Mouse (Mus musculus): ENCODE results near the gene Gm44511. TPM values are rescaled to one million over a fixed set of nuclear protein-coding genes. Genes with fewer than 3 reads are reported as not detected.

Gm44511 gene
- not detected in 2 replicates for polyA plus RNA-seq (2012; rRNA removed)

DNA sequence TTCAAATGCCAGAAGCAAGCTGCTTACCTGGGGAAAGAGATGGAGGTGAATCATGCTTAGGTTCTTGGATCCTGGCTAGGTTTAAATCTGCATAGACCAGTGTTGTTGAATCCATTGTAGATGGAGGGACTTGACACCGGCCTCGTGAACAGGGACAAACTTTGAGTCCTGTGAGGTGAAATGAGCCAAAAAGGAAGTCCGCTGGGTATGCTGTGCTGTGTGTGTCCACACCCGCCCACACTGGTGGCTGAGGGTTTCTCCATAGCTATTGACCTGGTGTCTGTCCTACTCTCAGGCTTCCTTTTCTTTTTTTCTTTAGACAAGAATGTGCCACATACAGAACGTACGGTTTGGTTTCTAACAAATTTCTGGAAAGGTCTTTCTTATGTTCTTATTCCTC, at the start of gene Gm44511, which contains the start of gene Klrb1b:
Gm44511 (minus strand) TSS at position 184 of the 400 bp plus-strand sequence.
Klrb1b (minus strand) TSS at position 200 of the 400 bp plus-strand sequence.
- DNase-seq (ENCODE audit: extremely low spot score in 1 of 2, low spot score in 1 of 2) = no peak

GRCm38 (mm10) chr6:128871910-128872610, 45.9 kb upstream of the Gm44511 start:
- no peak for DNase-seq (ENCODE audit: extremely low spot score in 1 of 2, low spot score in 1 of 2)

DNA sequence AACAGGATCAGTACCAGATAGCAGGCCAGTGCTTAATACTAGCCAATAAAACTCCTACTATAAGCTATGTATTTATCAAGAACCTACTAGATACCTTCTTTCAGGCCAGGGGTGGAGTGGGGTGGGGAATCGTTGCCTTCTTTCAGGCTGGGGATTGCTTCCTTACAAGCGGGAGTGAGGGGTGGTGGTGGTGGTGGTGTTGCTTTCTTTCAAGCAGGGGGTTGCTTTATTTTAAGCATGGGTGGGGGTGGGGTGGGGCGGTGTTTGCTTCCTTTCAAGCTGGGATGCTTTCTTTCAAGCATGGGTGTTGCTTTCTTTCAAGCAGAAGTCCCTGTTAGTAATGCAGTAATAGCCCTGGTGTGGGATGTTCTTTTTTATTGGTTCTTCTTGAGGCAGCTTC, 42.7 kb upstream of the Gm44511 start:
- DNase-seq (ENCODE audit: extremely low spot score in 1 of 2, low spot score in 1 of 2) = no peak

DNA sequence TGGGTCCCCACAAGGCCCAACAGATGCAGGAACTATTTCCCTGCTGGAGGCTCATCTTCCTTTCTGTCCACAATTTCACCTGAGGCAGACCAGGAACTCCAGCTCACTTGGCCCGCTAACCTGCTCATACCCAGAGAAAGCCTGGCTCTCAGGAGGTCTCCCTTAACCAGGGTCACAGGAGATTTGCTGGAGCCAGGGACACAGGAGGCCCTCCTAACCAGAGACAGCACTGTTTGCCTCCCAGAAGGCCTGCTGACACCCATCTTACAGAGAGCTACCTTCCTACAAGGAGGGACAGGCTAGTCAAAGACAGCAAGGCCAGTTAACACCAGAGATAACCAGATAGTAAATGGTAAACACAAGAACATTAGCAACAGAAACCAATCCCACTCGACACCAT, 31.9 kb upstream of the Gm44511 start:
- DNase-seq (ENCODE audit: extremely low spot score in 1 of 2, low spot score in 1 of 2) = no peak

DNA sequence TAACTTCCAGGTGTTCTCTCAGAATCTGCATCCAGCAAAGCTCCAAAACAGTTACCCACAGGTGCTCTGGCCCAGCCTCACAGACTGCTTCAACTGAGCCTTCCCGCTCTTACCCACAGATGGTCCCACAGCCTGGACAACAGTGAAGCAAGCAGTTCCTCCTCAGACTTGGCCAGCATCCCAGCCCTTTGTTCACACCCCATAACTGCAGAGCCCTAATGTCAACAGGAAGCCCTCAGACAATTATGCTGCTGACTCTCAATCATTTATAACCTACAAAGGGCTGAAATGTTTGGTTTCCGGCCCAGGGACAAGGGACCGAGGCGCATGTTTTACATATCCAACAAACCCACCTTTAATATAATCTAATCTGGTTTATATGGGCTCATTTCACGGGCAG, 30.1 kb upstream of the Gm44511 start:
- peak in 1 of 2 experiments; percentile 22 for DNase-seq (ENCODE audit: extremely low spot score in 1 of 2, low spot score in 1 of 2)

- DNase-seq (ENCODE audit: extremely low spot score in 1 of 2, low spot score in 1 of 2) = no peak
These were observed 29.4 kb upstream of the Gm44511 start for GRCm38 (mm10) chr6:128855477-128855876.

GRCm38 (mm10) chr6:128854895-128855294, 28.8 kb upstream of the Gm44511 start:
- no peak for DNase-seq (ENCODE audit: extremely low spot score in 1 of 2, low spot score in 1 of 2)

DNA sequence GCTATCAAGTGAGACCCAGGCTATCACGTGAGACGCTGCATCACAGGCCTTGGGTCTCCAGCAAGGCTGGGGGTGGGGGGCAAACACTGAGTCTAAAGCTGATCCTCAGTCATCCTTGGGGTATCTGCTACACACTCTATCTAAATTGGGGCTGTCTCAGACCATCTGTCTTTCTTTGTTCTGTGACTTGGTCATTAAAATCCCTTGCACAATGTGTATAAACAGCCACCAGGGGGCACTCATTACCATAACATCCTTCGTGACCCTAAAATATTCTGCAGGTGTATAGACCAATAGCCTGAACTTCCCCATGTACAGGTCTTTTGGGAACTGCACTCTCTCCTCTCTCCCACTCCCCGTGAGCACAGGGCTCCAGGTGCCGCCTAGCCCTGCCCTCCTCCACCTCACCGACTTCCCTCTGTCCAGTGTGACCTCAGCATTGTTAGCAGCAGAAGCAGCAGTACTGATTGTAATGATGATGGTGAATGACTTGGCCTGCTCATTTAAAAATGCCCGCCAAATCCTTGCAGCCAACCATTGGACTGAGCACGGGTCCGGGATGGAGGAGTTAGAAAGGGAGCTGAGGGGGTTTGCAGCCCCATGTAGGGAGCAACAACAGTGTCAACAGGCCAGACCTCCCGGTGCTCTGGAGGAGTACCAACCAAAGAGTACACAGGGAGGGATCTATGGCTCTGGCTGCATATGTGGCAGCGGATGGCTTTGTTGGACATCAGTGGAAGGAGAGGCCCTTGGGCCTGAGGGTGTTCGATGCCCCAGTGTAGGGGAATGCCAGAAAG, 28.1 kb upstream of the Gm44511 start:
- peak in 1 of 2 experiments; percentile 77 for DNase-seq (ENCODE audit: extremely low spot score in 1 of 2, low spot score in 1 of 2)

GRCm38 (mm10) chr6:128852766-128853165, 26.7 kb upstream of the Gm44511 start:
- DNase-seq (ENCODE audit: extremely low spot score in 1 of 2, low spot score in 1 of 2) = no peak

- DNase-seq (ENCODE audit: extremely low spot score in 1 of 2, low spot score in 1 of 2) = no peak
These were observed 25.0 kb upstream of the Gm44511 start for GRCm38 (mm10) chr6:128851151-128851550.

GRCm38 (mm10) chr6:128850671-128851070, 24.6 kb upstream of the Gm44511 start:
- DNase-seq (ENCODE audit: extremely low spot score in 1 of 2, low spot score in 1 of 2) = no peak

GRCm38 (mm10) chr6:128849902-128850301, 23.8 kb upstream of the Gm44511 start:
- peak in 1 of 2 experiments; percentile 60 for DNase-seq (ENCODE audit: extremely low spot score in 1 of 2, low spot score in 1 of 2)

GRCm38 (mm10) chr6:128847401-128847800, 21.3 kb upstream of the Gm44511 start:
- DNase-seq (ENCODE audit: extremely low spot score in 1 of 2, low spot score in 1 of 2) = no peak

DNA sequence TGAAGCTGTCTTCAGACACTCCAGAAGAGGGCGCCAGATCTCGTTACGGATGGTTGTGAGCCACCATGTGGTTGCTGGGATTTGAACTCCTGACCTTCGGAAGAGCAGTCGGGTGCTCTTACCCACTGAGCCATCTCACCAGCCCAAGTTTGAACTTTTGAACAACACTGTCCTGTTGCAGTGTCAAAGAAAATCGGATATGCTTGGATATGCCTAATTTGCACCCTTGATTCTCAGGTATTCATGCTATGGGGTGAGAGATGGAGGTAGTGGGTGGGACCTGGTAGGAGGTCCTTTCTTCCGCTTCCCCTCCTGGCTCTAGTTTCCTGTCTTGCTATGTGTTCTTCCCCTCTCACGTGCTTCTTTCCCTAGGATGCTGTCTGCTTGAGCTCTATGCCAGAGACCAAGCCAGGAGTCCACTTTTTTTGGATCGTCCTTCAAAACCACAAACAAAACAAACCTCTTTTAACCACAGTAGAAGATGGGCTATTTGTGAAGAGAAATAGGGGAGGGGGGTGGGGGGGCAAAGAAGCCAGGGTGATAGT, 20.0 kb upstream of the Gm44511 start:
- no peak for DNase-seq (ENCODE audit: extremely low spot score in 1 of 2, low spot score in 1 of 2)

DNA sequence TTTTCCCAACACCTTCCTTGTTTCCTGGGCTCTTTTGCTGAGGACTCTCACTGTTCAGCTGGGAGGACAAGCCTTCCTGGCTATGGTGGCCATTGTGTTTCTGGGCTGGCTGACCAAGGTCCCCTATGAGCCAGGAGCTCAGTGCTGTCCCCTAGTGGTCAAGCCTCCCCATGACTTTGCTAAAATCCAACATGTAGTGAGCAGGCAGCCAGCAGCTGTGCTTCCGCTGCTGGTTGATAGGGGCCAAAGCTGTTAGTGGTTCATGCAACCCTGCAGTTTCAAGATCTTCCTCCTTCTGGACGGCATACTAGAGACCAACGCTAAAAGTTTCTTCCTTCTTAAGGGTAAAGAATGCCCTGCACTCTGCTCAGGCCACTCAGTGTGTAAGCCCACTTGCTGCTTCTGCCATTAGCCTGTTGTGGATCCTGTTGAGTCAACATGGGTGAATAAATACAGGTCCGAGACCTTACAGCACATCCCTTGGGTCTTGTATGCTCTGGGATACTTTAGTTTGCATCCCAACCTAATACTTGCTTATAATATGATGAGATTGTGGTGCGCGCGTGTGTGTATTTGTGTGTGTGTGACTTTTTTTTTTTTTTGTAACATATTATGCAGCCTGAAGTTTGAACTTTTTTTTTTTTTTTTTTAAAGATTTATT, 19.3 kb upstream of the Gm44511 start:
- DNase-seq (ENCODE audit: extremely low spot score in 1 of 2, low spot score in 1 of 2) = peak; percentile 68 to 87

- DNase-seq (ENCODE audit: extremely low spot score in 1 of 2, low spot score in 1 of 2) = no peak
These were observed 18.5 kb upstream of the Gm44511 start for GRCm38 (mm10) chr6:128844586-128845080.

GRCm38 (mm10) chr6:128844131-128844530, 18.0 kb upstream of the Gm44511 start:
- DNase-seq (ENCODE audit: extremely low spot score in 1 of 2, low spot score in 1 of 2) = peak in 1 of 2 experiments; percentile 53

DNA sequence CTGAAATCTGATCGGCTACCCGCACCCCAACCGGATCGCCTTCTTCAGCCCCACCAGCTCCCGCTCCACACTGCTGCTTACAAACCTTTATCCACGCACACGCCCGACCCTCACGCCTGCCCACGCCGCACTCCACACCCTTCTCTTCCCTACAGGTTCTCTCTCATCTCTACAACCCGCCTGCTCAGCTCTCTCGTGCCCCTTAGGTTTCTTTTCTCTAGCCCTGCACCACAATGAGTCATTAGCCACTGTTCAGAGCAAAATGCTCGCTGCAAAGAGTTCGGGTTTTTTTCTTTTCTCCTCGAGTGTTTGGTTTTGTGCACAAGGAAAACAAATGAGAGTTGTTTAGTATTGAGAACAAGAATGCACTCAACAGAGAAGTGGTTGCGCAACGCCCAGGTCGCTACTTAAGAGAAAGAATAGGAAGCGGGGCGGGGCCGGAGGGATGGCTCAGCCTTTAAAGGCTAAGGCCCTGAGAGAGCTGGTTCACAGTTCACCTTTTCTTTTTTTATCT, 17.4 kb upstream of the Gm44511 start:
- no peak for DNase-seq (ENCODE audit: extremely low spot score in 1 of 2, low spot score in 1 of 2)

- peak; percentile 89 to 98 for DNase-seq (ENCODE audit: extremely low spot score in 1 of 2, low spot score in 1 of 2)
These were observed 16.9 kb upstream of the Gm44511 start for GRCm38 (mm10) chr6:128842945-128843478.

- DNase-seq (ENCODE audit: extremely low spot score in 1 of 2, low spot score in 1 of 2) = peak in 1 of 2 experiments; percentile 46
These were observed 16.3 kb upstream of the Gm44511 start for GRCm38 (mm10) chr6:128842356-128842944.
